Mouse (Mus musculus) right cerebral cortex, adult 18-20 months (tissue): ENCODE results near the gene Rfx4.

Experiments
- DNase-seq: peaks from one replicate; pipeline ENCODE4 v3.0.0; 2022; ENCODE audit warnings: mixed read lengths

The Rfx4 gene

DNA sequence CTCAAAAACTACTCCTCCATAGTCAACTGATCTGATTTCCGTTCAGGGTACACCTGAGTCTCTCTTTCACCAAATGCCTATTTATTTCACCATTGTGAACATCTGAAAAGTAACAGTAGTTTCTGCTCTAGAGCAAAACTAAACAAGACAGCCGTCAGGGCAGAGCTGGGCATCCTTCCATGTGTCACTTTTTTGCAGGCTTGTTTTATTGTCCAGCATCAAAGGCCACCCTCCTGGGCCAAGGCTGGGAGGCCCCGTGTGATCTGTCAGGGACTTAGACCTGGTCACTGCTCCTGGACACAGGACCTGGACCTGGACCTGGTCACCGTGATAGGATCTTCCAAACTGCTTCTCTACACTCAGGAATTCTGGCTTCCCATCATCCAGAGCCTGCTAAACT is 116.1 kb downstream of the Rfx4 start:
- no peak for DNase-seq

DNA sequence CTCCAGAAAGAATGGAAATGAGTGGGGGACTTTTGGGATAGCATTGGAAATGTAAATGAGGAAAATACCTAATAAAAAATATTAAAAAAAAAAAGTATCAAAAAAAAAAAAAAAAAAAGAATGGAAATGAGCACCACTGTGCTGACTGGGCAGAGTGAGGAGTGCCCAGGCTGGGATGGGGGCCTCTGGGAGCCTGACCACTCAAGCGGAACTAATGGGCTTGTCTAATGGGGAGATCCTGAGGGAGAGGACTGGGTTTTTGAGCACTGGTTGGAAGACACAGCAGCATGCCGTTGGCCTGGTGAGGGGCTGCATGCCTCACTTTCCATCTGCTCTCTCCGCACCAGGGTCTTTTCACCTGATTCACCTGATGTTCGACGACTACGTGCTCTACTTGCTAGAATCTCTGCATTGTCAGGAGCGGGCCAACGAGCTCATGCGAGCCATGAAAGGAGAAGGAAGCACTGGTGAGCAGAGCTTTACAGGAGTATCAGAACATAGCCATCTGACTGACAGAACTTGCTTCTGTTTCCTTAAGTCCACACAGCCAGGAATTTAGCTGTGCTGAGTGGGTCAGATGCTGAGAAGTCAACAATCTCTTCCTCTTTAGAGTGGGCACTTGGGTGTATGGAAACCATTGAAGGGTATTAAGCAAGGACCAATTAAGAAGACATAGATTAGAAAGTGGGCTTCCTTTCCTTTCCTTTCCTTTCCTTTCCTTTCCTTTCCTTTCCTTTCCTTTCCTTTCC is 124.1 kb downstream of the Rfx4 start:
- DNase-seq, result no peak

- no peak for DNase-seq
These were observed 126.7 kb downstream of the Rfx4 start for GRCm38 (mm10) chr10:84882528-84882927.

GRCm38 (mm10) chr10:84885341-84885884 is 129.6 kb downstream of the Rfx4 start:
- DNase-seq, result no peak

- no peak for DNase-seq
These were observed 130.4 kb downstream of the Rfx4 start for GRCm38 (mm10) chr10:84886221-84886627.

DNA sequence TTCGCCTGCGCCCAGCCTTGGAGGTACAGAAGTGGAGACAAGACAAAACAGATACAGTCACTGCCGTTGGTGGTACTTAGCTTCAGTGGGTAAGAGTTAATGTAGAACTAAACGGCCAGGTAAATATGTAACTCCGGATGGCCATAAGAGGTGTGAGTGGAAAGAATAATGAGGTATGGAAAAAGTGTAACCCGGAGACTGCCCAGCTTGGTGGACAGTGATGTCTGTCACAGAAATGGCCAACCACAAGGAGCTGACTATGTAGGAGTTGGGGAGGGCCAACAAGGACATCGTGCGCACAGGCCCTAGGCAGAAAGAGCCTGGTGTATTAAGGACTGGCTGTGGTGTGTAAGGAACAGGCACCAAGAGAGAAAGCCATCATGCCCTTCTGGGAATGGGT is 130.9 kb downstream of the Rfx4 start:
- DNase-seq, result no peak

- DNase-seq, result no peak
These were observed 133.4 kb downstream of the Rfx4 start for GRCm38 (mm10) chr10:84889096-84889846.

DNA sequence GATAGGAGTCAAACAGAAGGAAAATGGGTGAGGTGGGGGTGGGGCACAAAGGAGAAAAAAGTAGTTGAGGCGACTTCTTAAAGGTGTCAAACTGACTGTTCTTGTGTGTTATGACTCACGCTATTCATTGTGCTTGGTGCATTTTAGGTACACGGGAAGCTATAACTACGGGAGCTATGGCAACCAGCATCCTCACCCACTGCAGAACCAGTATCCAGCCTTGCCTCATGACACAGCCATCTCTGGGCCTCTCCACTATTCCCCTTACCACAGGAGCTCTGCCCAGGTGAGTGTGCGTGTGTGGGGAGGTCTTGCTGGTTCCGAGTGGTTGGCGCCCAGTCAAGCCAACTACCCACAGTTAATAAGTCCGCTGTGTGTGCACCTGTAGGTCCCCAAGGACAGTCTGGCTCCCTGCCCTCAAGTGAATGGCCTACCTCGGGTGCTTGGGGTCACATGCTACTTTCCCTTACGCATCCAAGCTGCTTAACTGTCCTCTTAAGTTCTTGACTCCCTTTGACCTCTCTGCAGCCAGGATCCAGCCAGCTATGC is 140.0 kb downstream of the Rfx4 start:
- peak; percentile 62 for DNase-seq

GRCm38 (mm10) chr10:84896941-84897930 is 141.4 kb downstream of the Rfx4 start:
- DNase-seq, result no peak

GRCm38 (mm10) chr10:84898144-84898979 is 142.5 kb downstream of the Rfx4 start:
- DNase-seq, result no peak

GRCm38 (mm10) chr10:84901676-84902075 is 145.8 kb downstream of the Rfx4 start:
- no peak for DNase-seq

DNA sequence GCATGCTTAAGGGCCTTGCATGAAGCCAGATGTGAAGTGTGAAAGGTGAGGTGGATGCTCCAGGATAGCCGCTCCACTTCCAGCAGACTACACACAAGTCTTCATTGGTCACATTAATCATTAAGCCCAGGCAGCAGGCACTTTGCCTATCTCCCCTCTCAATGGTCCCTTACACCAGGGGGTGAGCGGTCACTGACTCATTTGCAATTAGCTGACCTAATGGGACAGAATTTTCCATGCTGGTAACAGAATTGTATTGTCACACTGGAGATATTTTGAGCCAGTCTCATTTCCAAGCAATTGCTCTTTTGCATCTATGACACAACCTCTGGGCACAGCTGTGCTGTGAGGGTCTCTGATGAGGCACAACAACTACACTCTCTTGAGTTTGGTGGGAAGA is 146.4 kb downstream of the Rfx4 start:
- DNase-seq, result no peak

- no peak for DNase-seq
These were observed 147.4 kb downstream of the Rfx4 start for GRCm38 (mm10) chr10:84903307-84903706.

DNA sequence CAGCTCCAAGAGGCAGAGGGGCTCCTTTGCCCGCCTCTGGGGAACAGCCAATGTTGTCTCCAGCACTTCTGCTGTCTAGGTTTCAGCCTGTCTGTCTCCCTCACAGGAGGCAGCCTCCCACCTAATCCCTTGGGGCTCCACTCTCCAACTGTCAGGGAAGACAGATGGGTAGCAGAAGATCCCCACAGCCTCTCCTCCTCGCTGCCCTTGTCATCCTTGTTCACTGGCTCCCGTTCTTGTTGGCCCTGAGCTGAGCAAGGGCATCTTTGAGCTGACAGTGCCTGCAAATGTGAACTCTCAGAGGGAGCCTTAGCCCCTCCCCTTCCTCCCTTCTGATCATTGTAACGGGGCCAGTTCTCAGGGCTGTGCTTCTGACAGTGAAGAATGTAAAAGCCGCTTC is 147.9 kb downstream of the Rfx4 start:
- peak; percentile 52 for DNase-seq

DNA sequence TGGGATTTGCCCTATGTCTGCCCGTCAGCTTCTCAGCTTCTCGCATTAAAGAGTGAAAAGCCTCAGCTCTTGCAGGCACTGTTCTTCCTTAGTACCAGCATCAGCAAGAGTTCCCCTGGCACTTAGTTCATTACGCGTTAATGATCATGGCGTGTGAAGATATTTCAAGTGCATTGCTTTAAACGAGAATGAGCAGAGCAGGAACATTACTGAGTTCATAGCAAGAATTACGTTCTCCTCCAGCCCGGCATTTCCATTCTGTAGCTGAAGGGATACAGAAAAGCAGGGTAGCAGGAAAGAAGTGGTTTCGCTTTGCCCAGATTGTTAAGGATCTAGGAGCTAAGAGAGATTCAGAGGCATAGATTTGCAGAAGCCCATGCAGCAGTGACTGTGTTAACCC is 151.0 kb downstream of the Rfx4 start:
- DNase-seq, result no peak

- DNase-seq, result no peak
These were observed 152.1 kb downstream of the Rfx4 start for GRCm38 (mm10) chr10:84908006-84908405.

- DNase-seq, result no peak
These were observed 152.6 kb downstream of the Rfx4 start for GRCm38 (mm10) chr10:84908471-84908870.

DNA sequence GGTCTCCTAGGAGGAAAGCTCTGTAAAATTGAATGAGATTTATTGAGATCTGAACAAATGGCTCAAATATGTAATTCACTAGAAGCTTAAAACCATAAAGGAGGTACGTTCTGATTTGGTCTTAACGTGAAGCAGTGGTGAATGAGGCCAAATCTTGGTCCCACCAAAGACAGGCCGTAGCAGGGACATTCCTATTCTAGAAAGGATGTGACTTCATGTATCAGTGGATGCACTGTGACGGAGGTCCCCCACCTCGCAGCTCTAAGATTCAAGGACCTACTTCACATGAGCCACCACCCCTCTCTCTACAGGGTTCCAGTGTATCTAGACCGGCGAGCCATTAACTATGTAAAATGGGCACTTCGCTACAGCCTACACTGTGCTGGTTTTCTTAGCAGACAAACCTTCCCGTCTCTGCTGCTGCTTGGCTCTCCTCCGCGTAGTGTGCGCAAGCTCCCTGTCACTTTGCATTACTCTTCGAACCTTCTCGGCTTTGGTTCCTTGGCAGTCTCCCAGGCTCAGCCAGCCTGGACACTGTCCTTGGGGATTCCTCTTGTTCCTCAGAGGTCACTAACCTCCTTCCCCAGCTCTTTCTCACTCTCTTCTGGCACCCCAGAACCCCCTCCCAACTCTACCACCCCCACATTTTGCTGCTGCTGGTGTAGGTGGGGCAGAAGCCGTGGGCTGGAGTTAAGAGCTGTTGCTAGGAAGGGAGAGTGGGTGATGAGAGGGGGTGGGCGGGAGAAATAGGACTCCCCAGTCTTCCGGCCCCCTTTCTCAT is 153.3 kb downstream of the Rfx4 start:
- DNase-seq, result peak; percentile 58

- no peak for DNase-seq
These were observed 154.3 kb downstream of the Rfx4 start for GRCm38 (mm10) chr10:84910194-84910593.

- DNase-seq, result no peak
These were observed 155.0 kb downstream of the Rfx4 start for GRCm38 (mm10) chr10:84910758-84911384.
